Mouse (Mus musculus) kidney, postnatal 14 days (tissue): ENCODE results near the gene Rps8.

Experiments
- DNase-seq: peaks from one replicate; pipeline ENCODE4 v3.0.0; 2022; ENCODE audit warnings: mixed read lengths

The Rps8 gene

GRCm38 (mm10) chr4:117148047-117148713 is 7.9 kb downstream of the Rps8 start:
- DNase-seq, result no peak

GRCm38 (mm10) chr4:117146176-117146575 is 9.9 kb downstream of the Rps8 start:
- DNase-seq, result peak; percentile 89

GRCm38 (mm10) chr4:117145248-117145647 is 10.8 kb downstream of the Rps8 start:
- DNase-seq, result no peak

- DNase-seq, result no peak
Observed at GRCm38 (mm10) chr4:117143023-117143422, 13.0 kb downstream of the Rps8 start.

GRCm38 (mm10) chr4:117140613-117141012 is 15.4 kb downstream of the Rps8 start:
- no peak for DNase-seq

GRCm38 (mm10) chr4:117139217-117139612 is 16.8 kb downstream of the Rps8 start:
- DNase-seq, result peak; percentile 65

GRCm38 (mm10) chr4:117138295-117139216 is 17.5 kb downstream of the Rps8 start:
- DNase-seq, result no peak

GRCm38 (mm10) chr4:117136034-117136433 is 20.0 kb downstream of the Rps8 start:
- peak; percentile 92 for DNase-seq

GRCm38 (mm10) chr4:117134601-117134995 is 21.4 kb downstream of the Rps8 start:
- DNase-seq, result no peak

GRCm38 (mm10) chr4:117133817-117134600 is 22.0 kb downstream of the Rps8 start, which contains the start of gene Plk3:
Gene Plk3, minus strand, starts transcription at chr4:117133963.
- peak; percentile 98 for DNase-seq

- no peak for DNase-seq
Observed at GRCm38 (mm10) chr4:117133366-117133796, 22.7 kb downstream of the Rps8 start.

- no peak for DNase-seq
Observed at GRCm38 (mm10) chr4:117132794-117133143, 23.3 kb downstream of the Rps8 start.

- DNase-seq, result no peak
Observed at GRCm38 (mm10) chr4:117131890-117132793, 23.9 kb downstream of the Rps8 start.

- DNase-seq, result no peak
Observed at GRCm38 (mm10) chr4:117131198-117131597, 24.8 kb downstream of the Rps8 start.

GRCm38 (mm10) chr4:117130790-117131189 is 25.3 kb downstream of the Rps8 start:
- no peak for DNase-seq

- DNase-seq, result no peak
Observed at GRCm38 (mm10) chr4:117127991-117128686, 27.9 kb downstream of the Rps8 start.

GRCm38 (mm10) chr4:117126675-117127290 is 29.3 kb downstream of the Rps8 start, which contains the start of gene Tctex1d4:
Gene Tctex1d4, plus strand, starts transcription at chr4:117126794.
- no peak for DNase-seq

GRCm38 (mm10) chr4:117125910-117126674 is 30.0 kb downstream of the Rps8 start:
- peak; percentile 88 for DNase-seq

- peak; percentile 82 for DNase-seq
Observed at GRCm38 (mm10) chr4:117125348-117125909, 30.6 kb downstream of the Rps8 start, which contains the start of gene Btbd19. Gene Btbd19, minus strand, starts transcription at chr4:117125725.
